Mouse (Mus musculus) hindbrain, embryonic 11.5 days (tissue): Measurements from ENCODE around the gene Smpd3. TPM values are rescaled to one million over a fixed set of nuclear protein-coding genes. Genes with fewer than 3 reads are reported as not detected.

Experiments
- ATAC-seq: fragments of 200-750 bp; cut with Nextera tagmentation; 2 replicates; pipeline ENCODE4 v1.8.0; 2017; ENCODE audit warnings: mild to moderate bottlenecking, moderate TSS enrichment, moderate library complexity; ENCODE audit not compliant: low FRiP score
- DNase-seq: peaks from one replicate; pipeline ENCODE4 v3.0.0-alpha.2; 2015; ENCODE audit warnings: low spot score
- H3K27ac ChIP-seq: fragments of 300-500 bp; sonication (generic); 2 replicates; pipeline ENCODE4 v1.5.1; 2014; ENCODE audit warnings: mild to moderate bottlenecking, low read depth, low read length
- H3K27me3 ChIP-seq: fragments of 300-500 bp; sonication (generic); 2 replicates; pipeline ENCODE4 v1.6.1; 2014; ENCODE audit warnings: mild to moderate bottlenecking, low read length, moderate library complexity, mixed read lengths; ENCODE audit not compliant: control insufficient read depth, insufficient read depth
- H3K36me3 ChIP-seq: fragments of 300-500 bp; sonication (generic); 2 replicates; pipeline ENCODE4 v1.6.1; 2014; ENCODE audit warnings: mild to moderate bottlenecking, low read length, moderate library complexity, mixed read lengths; ENCODE audit not compliant: control insufficient read depth, insufficient read depth
- H3K4me1 ChIP-seq: fragments of 300-500 bp; sonication (generic); replicated peaks from 2 replicates; pipeline ENCODE4 v1.6.1; 2014; ENCODE audit warnings: low read length, mixed read lengths; ENCODE audit not compliant: control insufficient read depth, insufficient read depth
- H3K4me2 ChIP-seq: fragments of 300-500 bp; sonication (generic); replicated peaks from 2 replicates; pipeline ENCODE4 v1.6.1; 2014; ENCODE audit warnings: mild to moderate bottlenecking, low read depth, low read length
- H3K4me3 ChIP-seq: fragments of 300-500 bp; sonication (generic); 2 replicates; pipeline ENCODE4 v1.5.1; 2014; ENCODE audit warnings: low read depth, low read length
- H3K9ac ChIP-seq: fragments of 300-500 bp; sonication (generic); 2 replicates; pipeline ENCODE4 v1.6.1; 2014; ENCODE audit warnings: low read depth, low read length
- H3K9me3 ChIP-seq: fragments of 300-500 bp; sonication (generic); 2 replicates; pipeline ENCODE4 v1.6.1; 2016; ENCODE audit warnings: low read length; ENCODE audit not compliant: control insufficient read depth
- WGBS: fragments of 180-500 bp; shearing (Covaris S2); extraction: QIAGEN DNeasy Blood & Tissue Kit; methylation state at CpG from one replicate; pipeline ENCODE4 v1.1.7; 2014; 5-methylcytosine and 5-hydroxymethylcytosine counted together
- polyA plus RNA-seq: library from polyadenylated mRNA; unstranded; fragments of >200 nt; fragmentation: Nextera tagmentation; extraction: Ambion mirVana; gene quantifications from 2 replicates; pipeline ENCODE4 v1.2.1, GENCODE M21; 2014

Smpd3 gene
- 10.4 and 13.0 TPM in 2 replicates for polyA plus RNA-seq

DNA sequence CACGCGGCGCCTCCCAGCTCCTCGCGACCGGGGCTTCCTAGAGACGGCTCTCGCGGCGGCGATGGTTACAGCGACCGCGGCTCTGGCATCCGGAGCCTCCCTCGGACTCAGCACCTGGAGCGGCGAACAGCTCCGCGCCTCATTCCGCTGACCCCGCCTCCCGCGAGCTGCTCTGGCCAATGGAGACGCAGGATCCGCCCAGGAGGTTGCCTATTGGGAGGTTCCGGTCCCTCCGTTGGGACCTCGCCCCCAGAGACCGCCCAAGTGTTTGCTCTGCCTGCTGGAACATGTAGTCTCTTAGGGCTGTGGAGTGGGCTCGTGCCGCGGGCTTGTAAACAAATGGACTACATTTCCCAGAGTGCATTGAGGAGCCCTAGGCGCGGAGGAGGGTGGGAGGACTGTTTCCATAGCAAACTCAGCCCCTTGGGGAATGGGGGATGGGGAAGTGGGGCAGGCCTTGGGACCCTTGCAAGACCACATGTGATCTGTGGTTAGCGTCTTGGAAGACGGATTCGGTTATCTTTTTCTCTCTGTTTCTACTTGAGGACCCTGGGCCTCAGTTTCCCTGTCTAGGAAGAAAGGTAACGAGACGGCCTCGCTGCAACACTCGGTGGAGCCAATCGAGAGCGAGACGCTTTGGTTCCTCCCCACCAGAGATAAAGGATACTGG is at the start of gene Smpd3:
TSS of gene Smpd3 (minus strand) at position 137 of the 670 bp plus-strand sequence.
- Histone ChIP-seq H3K36me3 (no peaks in the 10 kb centered on the region), H3K4me2 (peak within 1 kb of the TSS; percentile 74), H3K9me3 (no peaks in the 10 kb centered on the region), H3K4me1 (no peaks in the 10 kb centered on the region), H3K9ac (peak within 1 kb of the TSS; percentile 80), H3K27me3 (peaks cover 2% of the 10 kb centered on the region; the same call in 1 of the 2 replicates), H3K4me3 (peak within 1 kb of the TSS; percentile 61), H3K27ac (0 out of 2 replicates have a peak within 1 kb of the TSS, but pooled peaks have one; percentile 39)
- under 1% methylated on average over 41 of the region's 45 CpGs for WGBS
- peak; percentile 99 for ATAC-seq
- peak; percentile 99 for DNase-seq

DNA sequence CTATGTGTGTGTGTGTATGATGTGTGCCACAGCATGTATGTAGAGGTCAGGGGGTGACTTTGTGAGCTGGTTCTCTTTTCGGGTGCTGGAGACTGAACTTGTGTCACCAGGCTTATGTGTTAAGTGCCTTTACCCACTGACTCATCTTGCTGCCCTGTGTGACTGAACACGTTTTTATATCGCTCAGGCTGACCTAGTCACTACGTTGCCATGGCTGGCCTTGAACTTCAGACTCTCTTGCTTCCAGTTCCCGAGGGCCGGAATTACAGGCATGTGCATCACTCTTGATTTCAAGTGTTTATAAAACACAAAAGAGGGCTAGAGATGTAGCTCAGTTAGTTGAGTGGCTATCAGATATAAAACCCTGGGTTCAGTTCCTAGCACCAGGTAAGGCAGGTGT is 43.2 kb upstream of the Smpd3 start:
- no peak overlapping the region for H3K4me2 ChIP-seq
- no peaks in the 10 kb centered on the region for H3K9me3 ChIP-seq
- 91% methylated on average over 6 of the region's 6 CpGs for WGBS
- H3K27me3 ChIP-seq: no peaks in the 10 kb centered on the region
- DNase-seq (no peak), ATAC-seq (no peak)
- H3K9ac ChIP-seq: no peak overlapping the region
- 0 out of 2 replicates have a peak, but pooled peaks cover 3% of the 10 kb centered on the region for H3K4me1 ChIP-seq
- H3K27ac ChIP-seq: no peak overlapping the region
- H3K4me3 ChIP-seq: no peak overlapping the region
- no peaks in the 10 kb centered on the region for H3K36me3 ChIP-seq

DNA sequence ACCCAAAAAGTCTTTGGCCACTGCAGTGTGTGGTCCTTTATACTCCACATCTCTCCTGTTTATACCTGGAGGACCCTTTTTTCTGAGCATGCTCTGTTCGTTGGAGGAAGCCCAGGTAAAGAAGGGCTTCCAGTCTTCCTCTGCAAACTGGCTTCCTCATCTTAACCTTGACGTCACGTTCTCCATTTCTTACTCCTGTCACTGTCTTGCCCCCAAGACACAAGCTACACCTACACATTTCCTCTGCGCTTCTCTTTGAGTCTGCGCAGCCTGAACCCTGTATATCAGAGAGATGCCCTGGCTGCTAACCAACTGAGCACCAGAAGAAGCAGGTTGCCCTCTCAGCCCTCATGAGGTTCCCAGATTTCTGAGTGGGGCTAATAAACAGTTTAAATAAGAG is 41.6 kb upstream of the Smpd3 start:
- H3K4me2 ChIP-seq: no peak overlapping the region
- H3K4me3 ChIP-seq: no peak overlapping the region
- no peaks in the 10 kb centered on the region for H3K36me3 ChIP-seq
- H3K27ac ChIP-seq: no peak overlapping the region
- H3K4me1 ChIP-seq: 0 out of 2 replicates have a peak, but pooled peaks cover 3% of the 10 kb centered on the region
- no peak for ATAC-seq
- 92% methylated on average over 5 of the region's 5 CpGs for WGBS
- H3K27me3 ChIP-seq: no peaks in the 10 kb centered on the region
- no peaks in the 10 kb centered on the region for H3K9me3 ChIP-seq
- H3K9ac ChIP-seq: no peak overlapping the region
- DNase-seq: no peak

DNA sequence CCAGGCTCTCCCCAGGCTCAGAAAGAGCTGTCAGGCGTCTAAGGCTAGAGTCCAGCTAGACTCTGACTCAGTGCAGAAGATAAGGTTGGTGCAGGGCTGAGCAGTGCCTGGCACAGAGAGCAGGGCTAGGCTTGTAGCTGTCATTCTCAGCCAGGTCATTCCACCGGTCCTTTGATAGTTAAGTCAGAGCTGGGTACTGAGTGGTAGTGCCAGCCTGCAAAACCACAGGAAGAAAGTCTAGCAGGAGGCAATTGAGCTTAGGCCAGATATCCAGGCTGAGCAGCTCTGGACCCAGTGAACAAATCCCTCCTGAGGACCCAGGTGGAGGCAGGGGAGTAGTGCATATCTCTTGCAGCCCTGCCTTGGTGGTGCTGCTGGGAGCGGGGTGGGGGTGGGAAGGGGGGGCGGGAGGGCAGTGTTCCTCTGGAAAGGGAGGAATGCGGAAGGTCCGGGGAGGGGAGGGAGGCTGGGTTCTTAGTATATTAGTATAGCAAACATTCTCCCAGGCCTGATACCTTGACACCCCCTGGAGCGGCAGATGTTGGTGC is 40.8 kb upstream of the Smpd3 start:
- H3K4me3 ChIP-seq: no peak overlapping the region
- no peaks in the 10 kb centered on the region for H3K9me3 ChIP-seq
- H3K27ac ChIP-seq: no peak overlapping the region
- H3K36me3 ChIP-seq: no peaks in the 10 kb centered on the region
- WGBS: 64% methylated on average over 5 of the region's 7 CpGs
- H3K27me3 ChIP-seq: no peaks in the 10 kb centered on the region
- H3K4me1 ChIP-seq: 0 out of 2 replicates have a peak, but pooled peaks cover 3% of the 10 kb centered on the region
- DNase-seq: no peak
- no peak for ATAC-seq
- H3K4me2 ChIP-seq: no peak overlapping the region
- no peak overlapping the region for H3K9ac ChIP-seq

DNA sequence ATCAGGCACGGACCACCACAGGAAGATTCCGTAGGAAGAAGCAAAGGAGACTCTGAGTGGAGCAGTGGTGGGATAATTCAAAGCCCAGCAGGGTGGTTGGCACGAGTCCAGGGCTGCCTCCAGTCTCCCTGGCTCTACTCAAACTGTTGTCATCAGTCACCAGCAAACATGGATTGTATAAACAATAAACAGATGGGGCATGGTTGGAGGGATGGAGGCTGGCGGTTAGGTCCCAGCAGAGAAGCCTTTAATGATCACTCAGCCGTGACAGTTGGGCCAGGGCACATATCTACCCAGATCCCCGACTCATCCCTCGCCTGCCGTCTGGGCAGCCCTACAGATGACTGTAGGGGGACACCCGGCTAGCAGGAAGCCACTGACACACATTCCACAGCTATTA is 39.1 kb upstream of the Smpd3 start:
- H3K9me3 ChIP-seq: no peaks in the 10 kb centered on the region
- H3K4me1 ChIP-seq: 0 out of 2 replicates have a peak, but pooled peaks cover 3% of the 10 kb centered on the region
- DNase-seq: peak; percentile 17
- no peak overlapping the region for H3K4me2 ChIP-seq
- H3K27ac ChIP-seq: no peak overlapping the region
- H3K4me3 ChIP-seq: no peak overlapping the region
- ATAC-seq: no peak
- H3K36me3 ChIP-seq: no peaks in the 10 kb centered on the region
- H3K27me3 ChIP-seq: no peaks in the 10 kb centered on the region
- no peak overlapping the region for H3K9ac ChIP-seq
- WGBS: 22% methylated on average over 9 of the region's 9 CpGs

DNA sequence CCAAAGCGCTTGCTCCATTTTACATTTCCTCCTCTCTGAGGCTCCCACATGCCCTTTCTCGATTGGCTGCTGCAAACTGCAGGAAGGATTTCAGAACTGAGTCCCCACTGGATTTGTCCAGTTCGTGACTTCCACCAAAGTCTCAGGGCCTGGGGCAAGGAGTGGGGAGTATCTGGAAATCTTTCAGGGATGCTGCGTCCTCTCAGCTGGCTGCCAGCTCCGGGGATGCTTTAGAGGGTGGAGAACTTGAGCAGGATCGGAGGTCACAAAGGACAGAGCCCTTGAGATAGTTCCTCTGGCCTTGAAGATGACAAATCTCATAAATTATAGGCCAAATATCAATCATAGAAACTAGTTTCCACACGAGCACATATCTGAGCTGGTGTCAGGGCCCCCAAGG is 38.2 kb upstream of the Smpd3 start:
- 76% methylated on average over 7 of the region's 7 CpGs for WGBS

DNA sequence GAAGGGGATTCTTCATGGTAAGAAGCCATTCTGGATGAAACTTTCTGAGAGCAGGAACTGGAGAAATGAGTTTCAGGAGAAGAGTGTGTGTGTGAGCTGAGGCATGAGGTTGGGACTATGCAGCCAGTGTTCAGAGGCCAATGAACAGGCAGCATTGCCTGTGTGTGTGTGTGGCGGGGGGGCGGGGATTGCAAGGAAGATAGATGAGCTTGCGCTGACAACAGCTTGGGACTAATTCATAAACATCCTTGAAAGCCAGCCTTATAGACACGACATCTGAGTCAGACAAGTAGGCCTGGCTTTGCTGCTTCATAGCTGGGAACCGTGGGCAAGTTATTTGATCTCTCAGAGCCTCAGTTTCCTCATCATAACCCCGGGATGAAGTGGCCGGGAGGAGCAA is 31.3 kb upstream of the Smpd3 start:
- no peak overlapping the region for H3K27ac ChIP-seq
- no peaks in the 10 kb centered on the region for H3K9me3 ChIP-seq
- no peak for ATAC-seq
- WGBS: 82% methylated on average over 7 of the region's 7 CpGs
- DNase-seq: no peak
- H3K27me3 ChIP-seq: no peaks in the 10 kb centered on the region
- H3K9ac ChIP-seq: no peak overlapping the region
- no peaks in the 10 kb centered on the region for H3K36me3 ChIP-seq
- no peak overlapping the region for H3K4me2 ChIP-seq
- H3K4me1 ChIP-seq: no peaks in the 10 kb centered on the region
- H3K4me3 ChIP-seq: no peak overlapping the region

More for the DNA sequence above, 38.2 kb upstream of the Smpd3 start:
- Histone ChIP-seq H3K36me3 (no peaks in the 10 kb centered on the region), H3K27ac (no peak overlapping the region), H3K4me1 (0 out of 2 replicates have a peak, but pooled peaks cover 3% of the 10 kb centered on the region), H3K4me3 (no peak overlapping the region), H3K9me3 (no peaks in the 10 kb centered on the region), H3K4me2 (no peak overlapping the region), H3K9ac (no peak overlapping the region), H3K27me3 (no peaks in the 10 kb centered on the region)
- DNase-seq (no peak), ATAC-seq (no peak)

GRCm38 (mm10) chr8:106368501-106368900 is 30.7 kb upstream of the Smpd3 start:
- whole genome bisulfite sequencing: 66% methylated on average over 3 of the region's 3 CpGs
- no peak overlapping the region for H3K4me3 ChIP-seq
- no peaks in the 10 kb centered on the region for H3K27me3 ChIP-seq
- H3K4me2 ChIP-seq: no peak overlapping the region
- no peak overlapping the region for H3K27ac ChIP-seq
- no peaks in the 10 kb centered on the region for H3K4me1 ChIP-seq
- DNase-seq: no peak
- ATAC-seq: no peak
- H3K9ac ChIP-seq: no peak overlapping the region
- no peaks in the 10 kb centered on the region for H3K36me3 ChIP-seq
- no peaks in the 10 kb centered on the region for H3K9me3 ChIP-seq

DNA sequence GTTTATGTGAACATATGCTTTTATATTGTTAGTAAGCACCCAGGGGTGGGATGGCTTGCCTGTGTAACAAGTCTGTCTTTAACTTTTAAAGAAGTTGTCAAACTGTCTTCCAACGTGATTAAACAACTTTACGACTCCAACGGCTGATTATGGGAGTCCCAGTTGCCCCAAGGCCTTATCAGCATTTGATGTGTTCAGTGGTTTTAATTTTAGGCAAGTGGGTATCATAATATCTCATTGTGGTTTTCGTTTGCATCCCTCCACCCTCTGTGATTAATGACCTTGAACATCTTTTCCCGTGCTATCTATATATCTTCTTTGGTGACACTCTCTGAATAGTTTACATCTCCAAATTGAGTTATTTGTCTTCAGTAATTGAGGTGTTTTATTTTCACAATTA is 27.0 kb upstream of the Smpd3 start:
- ATAC-seq (no peak), DNase-seq (no peak)
- Histone ChIP-seq H3K27me3 (no peaks in the 10 kb centered on the region), H3K4me1 (no peaks in the 10 kb centered on the region), H3K27ac (no peak overlapping the region), H3K4me2 (no peak overlapping the region), H3K9me3 (no peaks in the 10 kb centered on the region), H3K9ac (no peak overlapping the region), H3K36me3 (no peaks in the 10 kb centered on the region), H3K4me3 (no peak overlapping the region)
- WGBS: 85% methylated on average over 5 of the region's 5 CpGs
